Mouse (Mus musculus) stomach, embryonic 16.5 days (tissue): Measurements from ENCODE around the gene Olfr209. TPM values are rescaled to one million over a fixed set of nuclear protein-coding genes. Genes with fewer than 3 reads are reported as not detected.

Experiments
- ATAC-seq: fragments of 200-750 bp; cut with Nextera tagmentation; 2 replicates; pipeline ENCODE4 v1.8.0; 2017; ENCODE audit warnings: moderate number of reproducible peaks, moderate TSS enrichment; ENCODE audit not compliant: insufficient read depth, low FRiP score
- H3K27ac ChIP-seq: fragments of 300-500 bp; sonication (generic); 2 replicates; pipeline ENCODE4 v1.5.1; 2014; ENCODE audit warnings: low read length
- H3K27me3 ChIP-seq: fragments of 300-500 bp; sonication (generic); 2 replicates; pipeline ENCODE4 v1.6.1; 2014; ENCODE audit warnings: low read length, control low read depth, mixed read lengths; ENCODE audit not compliant: control insufficient read depth, insufficient read depth
- H3K36me3 ChIP-seq: fragments of 300-500 bp; sonication (generic); 2 replicates; pipeline ENCODE4 v1.6.1; 2014; ENCODE audit warnings: low read length; ENCODE audit not compliant: control insufficient read depth, insufficient read depth
- H3K4me1 ChIP-seq: fragments of 300-500 bp; sonication (generic); 2 replicates; pipeline ENCODE4 v1.6.1; 2014; ENCODE audit warnings: low read length, control low read depth, mixed read lengths; ENCODE audit not compliant: control insufficient read depth, insufficient read depth
- H3K4me2 ChIP-seq: fragments of 300-500 bp; sonication (generic); 2 replicates; pipeline ENCODE4 v1.6.1; 2014; ENCODE audit warnings: low read depth, low read length, mixed read lengths
- H3K4me3 ChIP-seq: fragments of 300-500 bp; sonication (generic); replicated peaks from 2 replicates; pipeline ENCODE4 v1.5.1; 2014; ENCODE audit warnings: mild to moderate bottlenecking, low read length
- H3K9ac ChIP-seq: fragments of 300-500 bp; sonication (generic); 2 replicates; pipeline ENCODE4 v1.6.1; 2014; ENCODE audit warnings: low read length
- H3K9me3 ChIP-seq: fragments of 300-500 bp; sonication (generic); replicated peaks from 2 replicates; pipeline ENCODE4 v1.6.1; 2016; ENCODE audit warnings: low read length, control low read depth; ENCODE audit not compliant: control insufficient read depth
- WGBS: fragments of 180-500 bp; shearing (Covaris S2); extraction: QIAGEN DNeasy Blood & Tissue Kit; methylation state at CpG from one replicate; pipeline ENCODE4 v1.1.7; 2014; 5-methylcytosine and 5-hydroxymethylcytosine counted together
- polyA plus RNA-seq: library from polyadenylated mRNA; unstranded; fragments of >200 nt; fragmentation: Nextera tagmentation; extraction: Ambion mirVana; gene quantifications from 2 replicates; pipeline ENCODE4 v1.2.1, GENCODE M21; 2015

The Olfr209 gene
- not detected in 2 replicates for polyA plus RNA-seq

DNA sequence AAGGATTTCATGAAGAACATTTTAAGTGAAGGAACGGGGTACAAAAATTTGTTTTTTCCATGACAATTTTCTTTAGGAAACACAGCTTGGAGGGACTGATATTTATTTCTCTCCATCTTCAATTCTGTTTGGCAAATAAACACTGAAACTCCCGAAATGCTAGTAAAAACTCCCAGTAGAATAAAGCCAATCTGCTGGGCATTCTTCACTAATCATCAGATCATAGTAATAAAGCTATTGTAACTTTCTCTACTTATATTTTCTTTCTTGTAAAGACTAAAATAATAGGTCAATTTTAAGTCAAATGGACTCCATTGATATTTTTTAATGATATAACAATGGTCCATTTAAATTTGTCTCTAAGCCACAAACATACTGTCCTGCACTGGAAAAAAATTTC is at the start of gene Olfr209:
Olfr209 (minus strand) TSS at position 101 of the 400 bp plus-strand sequence.
- Histone ChIP-seq H3K27ac (no peak within 1 kb of the TSS), H3K4me3 (no peak within 1 kb of the TSS), H3K36me3 (no peaks in the 10 kb centered on the region), H3K9ac (no peak within 1 kb of the TSS), H3K27me3 (no peaks in the 10 kb centered on the region), H3K9me3 (no peaks in the 10 kb centered on the region), H3K4me2 (no peak within 1 kb of the TSS), H3K4me1 (no peaks in the 10 kb centered on the region)
- no peak for ATAC-seq
- 73% methylated on average over 2 of the region's 2 CpGs for WGBS

GRCm38 (mm10) chr16:59413475-59413874 is 49.7 kb upstream of the Olfr209 start:
- WGBS, result 47% methylated on average over 4 of the region's 4 CpGs
- H3K4me3 ChIP-seq, result no peak overlapping the region
- ATAC-seq, result no peak; the same call in 1 of the 2 replicates
- no peak overlapping the region for H3K27ac ChIP-seq
- no peak overlapping the region for H3K9ac ChIP-seq
- H3K36me3 ChIP-seq, result no peaks in the 10 kb centered on the region
- H3K4me1 ChIP-seq, result no peaks in the 10 kb centered on the region
- H3K4me2 ChIP-seq, result no peak overlapping the region
- H3K9me3 ChIP-seq, result no peaks in the 10 kb centered on the region
- no peaks in the 10 kb centered on the region for H3K27me3 ChIP-seq

DNA sequence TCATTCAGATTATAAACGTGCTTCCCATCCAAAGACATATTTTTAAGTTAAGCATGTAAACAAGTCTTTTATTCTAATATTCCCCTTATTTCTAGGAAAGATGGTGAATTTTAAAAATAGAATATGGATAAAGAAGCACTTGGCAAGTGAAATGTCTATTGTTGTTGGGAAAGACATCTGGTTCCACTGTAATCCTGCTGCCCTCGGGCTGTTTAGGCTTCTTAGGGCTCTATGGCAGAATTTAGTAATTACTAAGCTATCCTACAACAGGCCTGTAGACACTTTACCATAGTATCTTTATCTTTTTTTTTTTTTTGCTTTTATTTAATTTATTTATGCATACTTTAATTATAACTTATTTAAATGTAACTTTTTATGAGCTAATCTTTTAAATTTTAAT is 46.0 kb upstream of the Olfr209 start:
- no peaks in the 10 kb centered on the region for H3K36me3 ChIP-seq
- WGBS, result 67% methylated on average over 2 of the region's 2 CpGs
- ATAC-seq, result no peak
- H3K27ac ChIP-seq, result no peak overlapping the region
- H3K4me2 ChIP-seq, result no peak overlapping the region
- H3K4me1 ChIP-seq, result no peaks in the 10 kb centered on the region
- no peak overlapping the region for H3K4me3 ChIP-seq
- no peak overlapping the region for H3K9ac ChIP-seq
- no peaks in the 10 kb centered on the region for H3K27me3 ChIP-seq
- no peaks in the 10 kb centered on the region for H3K9me3 ChIP-seq

GRCm38 (mm10) chr16:59409341-59409748 is 45.6 kb upstream of the Olfr209 start:
- no peak overlapping the region for H3K27ac ChIP-seq
- WGBS, result 74% methylated on average over 15 of the region's 15 CpGs
- H3K27me3 ChIP-seq, result no peaks in the 10 kb centered on the region
- H3K36me3 ChIP-seq, result no peaks in the 10 kb centered on the region
- H3K4me3 ChIP-seq, result no peak overlapping the region
- no peak overlapping the region for H3K4me2 ChIP-seq
- no peak for ATAC-seq
- H3K9me3 ChIP-seq, result no peaks in the 10 kb centered on the region
- no peaks in the 10 kb centered on the region for H3K4me1 ChIP-seq
- no peak overlapping the region for H3K9ac ChIP-seq

DNA sequence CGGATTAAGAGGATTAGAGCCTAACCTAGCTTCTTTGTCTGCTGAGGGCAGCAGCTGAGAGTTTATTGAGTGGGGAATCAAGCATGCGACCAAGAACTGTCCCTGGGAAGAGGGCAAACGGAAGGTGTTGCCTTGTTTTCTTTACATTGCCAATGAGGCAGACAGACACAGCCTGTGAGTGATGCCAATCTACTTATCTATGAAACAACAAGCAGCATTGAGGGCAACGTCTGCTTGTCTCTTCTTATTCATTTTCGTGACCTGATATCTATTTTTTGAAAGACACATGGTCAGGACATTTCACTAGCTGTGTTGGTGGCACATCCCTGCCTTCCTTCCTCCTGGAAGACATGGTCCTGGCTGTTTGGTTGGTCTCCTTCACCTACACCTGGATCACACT is 43.2 kb upstream of the Olfr209 start, which contains the start of gene Gabrr3:
Gabrr3 (plus strand) TSS at position 301 of the 400 bp plus-strand sequence.
- no peak within 1 kb of the TSS for H3K4me3 ChIP-seq
- H3K9me3 ChIP-seq, result no peaks in the 10 kb centered on the region
- WGBS, result 74% methylated on average over 5 of the region's 5 CpGs
- no peaks in the 10 kb centered on the region for H3K27me3 ChIP-seq
- no peak for ATAC-seq
- H3K27ac ChIP-seq, result no peak within 1 kb of the TSS
- no peak within 1 kb of the TSS for H3K9ac ChIP-seq
- no peaks in the 10 kb centered on the region for H3K36me3 ChIP-seq
- no peak within 1 kb of the TSS for H3K4me2 ChIP-seq
- H3K4me1 ChIP-seq, result no peaks in the 10 kb centered on the region

DNA sequence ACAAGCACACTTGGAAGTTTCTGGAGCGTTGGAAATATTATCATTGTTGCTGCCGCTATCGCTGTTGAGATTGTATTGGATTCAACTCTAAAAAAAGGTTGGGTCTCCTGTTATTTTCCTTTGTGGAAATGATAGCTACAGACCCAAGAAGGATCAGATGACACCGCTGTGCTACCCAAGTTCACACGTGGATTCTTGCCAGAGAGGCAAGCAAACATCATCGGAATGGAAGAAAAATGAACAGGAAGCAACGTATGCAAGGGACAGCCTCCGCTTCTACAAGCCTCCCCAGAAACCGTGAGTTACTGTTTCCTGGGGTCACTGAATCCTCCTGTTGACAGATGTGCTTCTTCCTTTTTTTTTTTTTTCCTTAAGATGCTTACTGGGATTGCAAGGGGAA is 41.0 kb upstream of the Olfr209 start:
- 53% methylated on average over 9 of the region's 9 CpGs for WGBS
- ATAC-seq, result no peak

GRCm38 (mm10) chr16:59403684-59404083 is 39.9 kb upstream of the Olfr209 start:
- no peaks in the 10 kb centered on the region for H3K9me3 ChIP-seq
- no peaks in the 10 kb centered on the region for H3K4me1 ChIP-seq
- H3K9ac ChIP-seq, result no peak overlapping the region
- no peaks in the 10 kb centered on the region for H3K36me3 ChIP-seq
- peak; percentile 50; the same call in 1 of the 2 replicates for ATAC-seq
- H3K27me3 ChIP-seq, result no peaks in the 10 kb centered on the region
- H3K4me3 ChIP-seq, result no peak overlapping the region
- WGBS, result 16% methylated on average over 4 of the region's 4 CpGs
- no peak overlapping the region for H3K27ac ChIP-seq
- no peak overlapping the region for H3K4me2 ChIP-seq

More for the DNA sequence above, 41.0 kb upstream of the Olfr209 start:
- H3K9ac ChIP-seq, result no peak overlapping the region
- no peaks in the 10 kb centered on the region for H3K36me3 ChIP-seq
- no peak overlapping the region for H3K4me2 ChIP-seq
- no peak overlapping the region for H3K4me3 ChIP-seq
- H3K9me3 ChIP-seq, result no peaks in the 10 kb centered on the region
- H3K27ac ChIP-seq, result no peak overlapping the region
- H3K4me1 ChIP-seq, result no peaks in the 10 kb centered on the region
- no peaks in the 10 kb centered on the region for H3K27me3 ChIP-seq

DNA sequence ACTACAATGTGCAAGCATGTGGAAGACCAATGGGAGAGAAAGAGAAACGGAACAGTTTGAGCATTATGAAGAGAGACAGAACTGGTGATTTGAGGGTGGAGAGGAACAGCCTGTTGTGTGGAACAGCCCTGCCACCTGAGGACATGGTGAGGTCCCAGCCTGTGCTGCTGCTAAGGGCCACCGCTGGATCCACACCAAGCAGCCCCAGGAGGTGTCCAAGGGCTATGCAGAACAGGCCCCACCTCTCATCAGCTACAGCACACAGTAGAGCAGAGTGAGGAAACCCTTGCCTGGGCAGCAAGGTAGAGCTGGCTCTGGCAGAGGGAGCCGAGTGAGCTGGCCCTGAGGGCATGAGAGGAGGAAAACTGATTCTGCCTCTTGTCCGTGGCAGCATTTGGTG is 38.2 kb upstream of the Olfr209 start:
- Histone ChIP-seq H3K27me3 (no peaks in the 10 kb centered on the region), H3K4me1 (no peaks in the 10 kb centered on the region), H3K36me3 (no peaks in the 10 kb centered on the region), H3K9me3 (no peaks in the 10 kb centered on the region), H3K27ac (no peak overlapping the region), H3K4me2 (no peak overlapping the region), H3K9ac (no peak overlapping the region), H3K4me3 (no peak overlapping the region)
- 68% methylated on average over 4 of the region's 4 CpGs for WGBS
- no peak for ATAC-seq

GRCm38 (mm10) chr16:59401102-59401501 is 37.3 kb upstream of the Olfr209 start:
- Histone ChIP-seq H3K27ac (no peak overlapping the region), H3K4me3 (no peak overlapping the region), H3K27me3 (no peaks in the 10 kb centered on the region), H3K4me2 (no peak overlapping the region), H3K4me1 (no peaks in the 10 kb centered on the region), H3K36me3 (no peaks in the 10 kb centered on the region), H3K9me3 (no peaks in the 10 kb centered on the region), H3K9ac (no peak overlapping the region)
- no peak for ATAC-seq
- WGBS, result 76% methylated on average over 7 of the region's 7 CpGs

- 55% methylated on average over 3 of the region's 3 CpGs for WGBS
- Histone ChIP-seq H3K4me1 (no peaks in the 10 kb centered on the region), H3K4me2 (no peak overlapping the region), H3K9me3 (no peaks in the 10 kb centered on the region), H3K4me3 (no peak overlapping the region), H3K9ac (no peak overlapping the region), H3K27me3 (no peaks in the 10 kb centered on the region), H3K36me3 (no peaks in the 10 kb centered on the region), H3K27ac (no peak overlapping the region)
- no peak for ATAC-seq
These were observed 29.5 kb upstream of the Olfr209 start for GRCm38 (mm10) chr16:59393300-59393699.
